Mouse (Mus musculus) neural tube, embryonic 15.5 days (tissue): ENCODE data around the gene Nap1l4. TPM values are rescaled to one million over a fixed set of nuclear protein-coding genes. Genes with fewer than 3 reads are reported as not detected.

Experiments used
- ATAC-seq: fragments of 200-750 bp; cut with Nextera tagmentation; 2 replicates; pipeline ENCODE4 v1.8.0; 2017; ENCODE audit warnings: mild to moderate bottlenecking, moderate TSS enrichment, moderate library complexity; ENCODE audit not compliant: low FRiP score
- H3K27ac ChIP-seq: fragments of 300-500 bp; sonication (generic); replicated peaks from 2 replicates; pipeline ENCODE4 v1.5.1; 2015; ENCODE audit warnings: mild to moderate bottlenecking, inconsistent platforms
- H3K27me3 ChIP-seq: fragments of 300-500 bp; sonication (generic); replicated peaks from 2 replicates; pipeline ENCODE4 v1.6.1; 2015; ENCODE audit warnings: inconsistent platforms
- H3K36me3 ChIP-seq: fragments of 300-500 bp; sonication (generic); 2 replicates; pipeline ENCODE4 v1.6.1; 2015; ENCODE audit warnings: inconsistent platforms
- H3K4me1 ChIP-seq: fragments of 300-500 bp; sonication (generic); 2 replicates; pipeline ENCODE4 v1.6.1; 2015; ENCODE audit warnings: inconsistent platforms
- H3K4me2 ChIP-seq: fragments of 300-500 bp; sonication (generic); 2 replicates; pipeline ENCODE4 v1.6.1; 2015; ENCODE audit warnings: inconsistent platforms, mild to moderate bottlenecking, moderate library complexity
- H3K4me3 ChIP-seq: fragments of 300-500 bp; sonication (generic); replicated peaks from 2 replicates; pipeline ENCODE4 v1.5.1; 2015; ENCODE audit warnings: mild to moderate bottlenecking, inconsistent platforms
- H3K9ac ChIP-seq: fragments of 300-500 bp; sonication (generic); replicated peaks from 2 replicates; pipeline ENCODE4 v1.6.1; 2015; ENCODE audit warnings: mild to moderate bottlenecking, inconsistent platforms
- H3K9me3 ChIP-seq: fragments of 300-500 bp; sonication (generic); replicated peaks from 2 replicates; pipeline ENCODE4 v1.6.1; 2016; ENCODE audit warnings: inconsistent platforms
- WGBS: fragments of 180-500 bp; shearing (Covaris S2); methylation state at CpG from one replicate; pipeline ENCODE4 v1.1.7; 2015; ENCODE audit warnings: mixed read lengths; 5-methylcytosine and 5-hydroxymethylcytosine counted together
- polyA plus RNA-seq: library from polyadenylated mRNA; unstranded; fragments of >200 nt; fragmentation: Nextera tagmentation; extraction: Ambion mirVana; gene quantifications from 2 replicates; pipeline ENCODE4 v1.2.1, GENCODE M21; 2015

Gene Nap1l4
- polyA plus RNA-seq, 1 experiment from 2014 or later, result 299 TPM

DNA sequence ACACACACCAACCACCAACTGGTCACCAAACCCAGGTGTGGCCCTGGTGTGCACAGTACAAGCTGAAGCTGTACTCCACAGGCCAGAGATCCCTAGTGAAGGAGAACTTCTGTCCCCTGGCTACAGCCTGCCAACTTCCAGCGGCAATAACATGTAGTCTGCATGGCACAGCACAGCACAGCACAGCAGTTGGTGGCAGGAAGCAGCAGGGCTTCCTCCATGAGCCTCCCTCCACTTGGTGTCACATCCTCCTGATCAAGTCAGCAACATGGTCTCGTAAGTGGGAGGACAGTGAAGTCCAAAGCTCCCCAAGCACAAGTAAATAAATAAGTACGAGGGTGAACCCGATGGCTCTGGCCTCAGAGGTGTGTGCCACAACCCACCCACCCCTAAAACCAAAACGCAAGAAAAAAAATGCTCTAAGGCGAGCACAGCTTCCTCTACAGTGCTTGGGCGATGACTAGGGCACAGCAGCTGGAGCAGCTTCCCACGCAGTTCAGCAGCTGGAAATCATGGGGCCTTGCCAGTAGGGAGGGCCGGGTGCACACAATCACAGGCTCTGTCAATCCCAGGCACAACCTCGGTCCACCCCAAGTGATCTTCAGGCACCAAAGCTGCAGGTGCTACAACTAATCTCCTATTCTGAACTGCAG, 35.0 kb downstream of the Nap1l4 start:
- no peak overlapping the region for H3K9ac ChIP-seq
- no peaks in the 10 kb centered on the region for H3K27me3 ChIP-seq
- WGBS, result 95% methylated on average over 10 of the region's 10 CpGs
- ATAC-seq, result no peak
- no peak overlapping the region for H3K4me2 ChIP-seq
- no peak overlapping the region for H3K4me3 ChIP-seq
- H3K27ac ChIP-seq, result no peak overlapping the region
- H3K9me3 ChIP-seq, result no peaks in the 10 kb centered on the region
- H3K4me1 ChIP-seq, result no peaks in the 10 kb centered on the region
- H3K36me3 ChIP-seq, result peaks cover 70% of the 10 kb centered on the region

DNA sequence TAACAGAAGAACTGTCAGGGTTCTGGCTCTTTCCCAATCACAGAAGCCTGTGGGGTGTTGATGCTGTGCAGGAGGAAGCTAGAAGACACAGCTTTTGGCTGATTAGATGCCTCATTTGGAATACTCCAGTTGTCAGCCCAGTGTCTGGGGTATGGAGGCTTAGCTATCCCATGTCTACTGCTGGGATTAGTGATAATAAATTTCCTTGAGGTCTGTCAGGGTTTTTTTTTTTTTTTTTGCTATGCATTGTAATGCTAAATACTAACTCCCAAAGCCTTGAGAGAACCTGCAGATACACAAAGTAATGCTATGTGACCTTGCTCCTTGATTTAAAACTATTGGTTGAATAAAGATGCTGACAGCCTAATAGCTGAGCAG, 37.6 kb downstream of the Nap1l4 start:
- H3K9me3 ChIP-seq, result no peaks in the 10 kb centered on the region
- no peak overlapping the region for H3K27ac ChIP-seq
- H3K4me2 ChIP-seq, result no peak overlapping the region
- peaks cover 45% of the 10 kb centered on the region for H3K36me3 ChIP-seq
- no peaks in the 10 kb centered on the region for H3K4me1 ChIP-seq
- H3K4me3 ChIP-seq, result no peak overlapping the region
- ATAC-seq, result no peak
- H3K27me3 ChIP-seq, result 0 out of 2 replicates have a peak, but pooled peaks cover 2% of the 10 kb centered on the region
- no peak overlapping the region for H3K9ac ChIP-seq

DNA sequence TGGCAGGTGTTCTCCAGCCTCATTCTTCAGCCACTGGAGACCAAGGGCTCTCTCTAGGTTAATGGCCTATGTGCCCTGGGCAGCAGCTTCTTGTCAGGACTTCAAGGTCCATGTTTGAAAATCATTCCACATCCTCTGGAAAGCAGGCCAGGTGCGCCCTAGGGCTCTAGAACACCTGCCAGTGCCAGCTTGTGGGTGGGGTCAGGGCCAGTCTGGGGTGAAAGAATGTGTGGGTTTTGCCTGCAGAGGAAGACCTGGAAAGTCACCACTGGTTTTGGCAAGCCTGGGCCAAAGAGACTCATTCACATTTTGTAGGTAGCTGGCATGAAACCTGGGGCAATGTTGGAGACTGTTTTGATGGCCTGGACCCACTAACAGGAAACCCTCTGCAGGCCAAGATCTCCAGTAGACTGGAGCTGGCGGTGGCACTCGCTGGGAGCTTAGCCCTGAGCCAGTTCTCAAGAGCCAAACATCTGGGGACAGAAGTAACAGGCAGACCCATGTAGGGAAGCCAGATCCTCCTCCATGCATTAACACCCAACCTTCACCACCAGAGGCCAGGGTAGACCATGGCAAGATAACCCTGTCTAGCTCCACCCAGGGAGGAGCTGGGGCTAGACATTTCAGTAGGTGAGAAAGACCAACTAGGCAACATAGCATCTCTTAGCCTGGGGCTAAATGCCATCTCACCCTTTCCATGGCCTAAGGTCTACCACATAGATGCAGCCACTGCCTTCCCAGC, 38.1 kb downstream of the Nap1l4 start:
- Histone ChIP-seq H3K9ac (no peak overlapping the region), H3K36me3 (peaks cover 40% of the 10 kb centered on the region), H3K27ac (no peak overlapping the region), H3K27me3 (0 out of 2 replicates have a peak, but pooled peaks cover 2% of the 10 kb centered on the region), H3K4me2 (no peak overlapping the region), H3K4me1 (no peaks in the 10 kb centered on the region), H3K4me3 (no peak overlapping the region), H3K9me3 (no peaks in the 10 kb centered on the region)
- ATAC-seq, result no peak
- WGBS, result 92% methylated on average over 3 of the region's 3 CpGs

DNA sequence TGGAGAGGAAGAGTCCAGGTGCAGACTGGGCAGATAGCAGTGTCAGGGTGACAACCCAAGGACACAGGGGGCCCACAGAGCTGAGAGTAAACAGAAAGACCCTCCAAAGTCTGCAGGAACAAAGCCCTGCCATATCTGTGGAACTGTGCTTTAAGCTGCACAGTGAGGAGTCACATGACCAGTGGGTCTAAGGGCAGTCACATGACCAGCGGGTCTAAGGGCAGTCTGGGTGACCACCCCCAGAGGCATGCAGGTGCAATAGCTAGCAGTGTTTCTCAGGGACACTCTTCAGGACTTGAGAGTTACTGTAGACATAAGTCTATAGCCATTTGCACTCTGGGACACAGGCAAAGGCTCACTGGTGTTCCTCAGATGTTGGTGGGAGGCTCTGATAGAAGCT, 39.3 kb downstream of the Nap1l4 start:
- Histone ChIP-seq H3K9ac (no peak overlapping the region), H3K27me3 (peaks cover 9% of the 10 kb centered on the region), H3K9me3 (no peaks in the 10 kb centered on the region), H3K4me1 (no peaks in the 10 kb centered on the region), H3K4me2 (no peak overlapping the region), H3K36me3 (peaks cover 28% of the 10 kb centered on the region), H3K27ac (no peak overlapping the region), H3K4me3 (no peak overlapping the region)
- ATAC-seq, result no peak
- WGBS, result 79% methylated on average over 1 of the region's 1 CpGs

DNA sequence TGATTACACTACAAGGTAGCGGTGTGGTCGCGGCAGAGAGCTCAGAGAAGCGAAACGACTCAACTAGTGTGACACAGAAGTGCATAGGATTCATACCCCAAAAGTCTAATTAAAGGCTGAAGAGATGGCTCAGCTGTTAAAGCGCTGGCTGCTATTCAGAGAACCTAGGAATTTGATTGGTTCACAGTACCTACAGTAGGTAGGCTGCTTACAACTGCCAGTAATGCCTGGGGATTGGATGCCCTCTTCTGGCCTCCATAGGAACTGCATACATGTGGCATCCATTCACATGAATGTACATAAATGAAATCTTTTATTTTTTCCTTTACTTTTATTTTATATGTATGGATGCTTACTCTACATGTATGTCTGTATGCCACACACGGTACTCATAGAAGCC, 42.2 kb downstream of the Nap1l4 start:
- Histone ChIP-seq H3K4me1 (peaks cover 12% of the 10 kb centered on the region), H3K4me2 (no peak overlapping the region), H3K36me3 (0 out of 2 replicates have a peak, but pooled peaks cover 3% of the 10 kb centered on the region), H3K27me3 (peaks cover 35% of the 10 kb centered on the region), H3K9me3 (no peaks in the 10 kb centered on the region), H3K4me3 (no peak overlapping the region), H3K27ac (no peak overlapping the region), H3K9ac (no peak overlapping the region)
- WGBS, result 26% methylated on average over 7 of the region's 7 CpGs
- ATAC-seq, result no peak

DNA sequence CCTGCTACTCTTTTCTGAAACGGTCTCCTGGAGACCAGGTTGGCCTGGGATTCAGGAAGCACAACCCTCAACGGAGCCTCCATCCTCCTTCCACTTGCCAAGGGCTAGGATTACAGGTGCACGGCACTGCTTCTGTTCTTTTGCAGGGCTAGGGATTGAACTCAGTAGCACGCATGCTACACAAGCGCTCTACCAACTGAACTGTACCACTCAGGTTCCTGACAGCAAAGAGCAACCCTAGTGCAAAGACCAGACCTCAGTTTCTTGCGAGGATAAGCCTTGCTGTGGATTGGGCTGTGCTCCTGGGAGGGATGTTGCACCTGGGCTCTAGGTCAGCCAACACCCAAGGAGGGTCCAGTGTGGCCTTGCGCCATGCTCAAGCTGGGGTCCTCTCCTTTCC, 42.6 kb downstream of the Nap1l4 start:
- 74% methylated on average over 7 of the region's 7 CpGs for whole genome bisulfite sequencing
- no peak overlapping the region for H3K4me3 ChIP-seq
- no peak for ATAC-seq
- H3K27ac ChIP-seq, result no peak overlapping the region
- H3K9me3 ChIP-seq, result no peaks in the 10 kb centered on the region
- H3K4me2 ChIP-seq, result no peak overlapping the region
- H3K9ac ChIP-seq, result no peak overlapping the region
- H3K36me3 ChIP-seq, result 0 out of 2 replicates have a peak, but pooled peaks cover 3% of the 10 kb centered on the region
- peaks cover 39% of the 10 kb centered on the region for H3K27me3 ChIP-seq
- H3K4me1 ChIP-seq, result peaks cover 16% of the 10 kb centered on the region

DNA sequence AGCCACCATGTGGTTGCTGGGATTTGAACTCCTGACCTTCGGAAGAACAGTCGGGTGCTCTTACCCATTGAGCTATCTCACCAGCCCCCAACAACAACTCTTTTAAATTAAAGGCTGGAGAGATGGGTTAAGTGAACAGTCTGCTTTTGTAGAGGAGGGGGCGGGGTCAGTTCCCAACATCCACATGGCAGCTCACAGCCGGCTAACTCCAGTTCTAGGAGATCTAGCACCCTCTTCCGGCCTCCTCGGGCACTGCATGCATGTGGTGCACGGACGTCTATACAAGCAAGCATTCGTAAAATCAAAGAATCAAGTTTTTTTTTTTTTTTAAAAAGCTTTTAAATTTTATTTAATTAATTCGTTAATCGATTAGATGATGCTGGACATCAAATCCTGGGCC, 43.1 kb downstream of the Nap1l4 start:
- no peak for ATAC-seq
- Histone ChIP-seq H3K4me3 (no peak overlapping the region), H3K27me3 (peaks cover 44% of the 10 kb centered on the region), H3K36me3 (0 out of 2 replicates have a peak, but pooled peaks cover 3% of the 10 kb centered on the region), H3K4me1 (peaks cover 20% of the 10 kb centered on the region), H3K4me2 (no peak overlapping the region), H3K9ac (no peak overlapping the region), H3K9me3 (no peaks in the 10 kb centered on the region), H3K27ac (no peak overlapping the region)
- WGBS, result 35% methylated on average over 11 of the region's 11 CpGs

DNA sequence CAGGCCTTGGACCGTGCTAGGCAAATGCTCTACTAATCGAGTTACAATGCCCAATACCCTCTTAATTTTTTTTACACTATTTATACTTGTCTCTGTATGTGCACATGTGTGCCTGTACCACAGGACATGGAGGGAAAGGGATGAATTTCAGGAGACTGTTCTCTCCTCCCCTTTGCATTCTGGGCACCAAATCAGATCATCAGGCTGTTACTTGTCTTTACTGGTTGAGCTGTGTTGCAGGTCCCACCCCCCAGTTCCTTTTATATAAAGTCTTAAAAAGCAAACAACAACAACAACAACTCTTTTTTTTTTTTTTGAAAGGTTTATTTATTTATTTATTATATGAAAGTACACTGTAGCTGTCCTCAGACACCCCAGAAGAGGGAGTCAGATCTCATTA, 43.5 kb downstream of the Nap1l4 start:
- ATAC-seq, result no peak
- Histone ChIP-seq H3K4me2 (no peak overlapping the region), H3K9ac (no peak overlapping the region), H3K36me3 (0 out of 2 replicates have a peak, but pooled peaks cover 2% of the 10 kb centered on the region), H3K9me3 (no peaks in the 10 kb centered on the region), H3K4me1 (peaks cover 20% of the 10 kb centered on the region), H3K27ac (no peak overlapping the region), H3K27me3 (peaks cover 48% of the 10 kb centered on the region), H3K4me3 (no peak overlapping the region)
- 88% methylated on average over 2 of the region's 2 CpGs for WGBS

DNA sequence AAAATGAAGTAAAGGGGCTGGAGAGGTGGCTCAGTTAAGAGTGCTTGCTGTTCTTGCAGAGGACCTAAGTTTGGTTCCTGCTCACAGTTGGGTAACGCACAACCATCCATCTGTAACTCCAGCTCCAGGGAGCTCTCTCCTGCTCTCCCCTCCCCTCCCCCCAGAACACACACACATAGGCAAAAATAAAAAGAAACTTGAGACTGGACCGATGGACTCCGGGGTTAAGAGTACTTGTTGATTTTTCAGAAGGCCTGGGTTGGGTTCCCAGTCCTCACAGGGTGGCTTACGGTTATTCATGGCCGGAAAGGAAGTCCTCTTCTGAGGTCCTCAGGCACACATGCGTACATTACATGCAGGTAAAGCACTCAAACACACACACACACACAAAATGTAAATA, 45.0 kb downstream of the Nap1l4 start:
- WGBS, result 84% methylated on average over 6 of the region's 6 CpGs
- H3K36me3 ChIP-seq, result no peaks in the 10 kb centered on the region
- ATAC-seq, result no peak
- no peaks in the 10 kb centered on the region for H3K9me3 ChIP-seq
- no peak overlapping the region for H3K4me3 ChIP-seq
- no peak overlapping the region for H3K4me2 ChIP-seq
- H3K27ac ChIP-seq, result no peak overlapping the region
- H3K27me3 ChIP-seq, result peaks cover 60% of the 10 kb centered on the region
- no peak overlapping the region for H3K9ac ChIP-seq
- peaks cover 20% of the 10 kb centered on the region for H3K4me1 ChIP-seq

DNA sequence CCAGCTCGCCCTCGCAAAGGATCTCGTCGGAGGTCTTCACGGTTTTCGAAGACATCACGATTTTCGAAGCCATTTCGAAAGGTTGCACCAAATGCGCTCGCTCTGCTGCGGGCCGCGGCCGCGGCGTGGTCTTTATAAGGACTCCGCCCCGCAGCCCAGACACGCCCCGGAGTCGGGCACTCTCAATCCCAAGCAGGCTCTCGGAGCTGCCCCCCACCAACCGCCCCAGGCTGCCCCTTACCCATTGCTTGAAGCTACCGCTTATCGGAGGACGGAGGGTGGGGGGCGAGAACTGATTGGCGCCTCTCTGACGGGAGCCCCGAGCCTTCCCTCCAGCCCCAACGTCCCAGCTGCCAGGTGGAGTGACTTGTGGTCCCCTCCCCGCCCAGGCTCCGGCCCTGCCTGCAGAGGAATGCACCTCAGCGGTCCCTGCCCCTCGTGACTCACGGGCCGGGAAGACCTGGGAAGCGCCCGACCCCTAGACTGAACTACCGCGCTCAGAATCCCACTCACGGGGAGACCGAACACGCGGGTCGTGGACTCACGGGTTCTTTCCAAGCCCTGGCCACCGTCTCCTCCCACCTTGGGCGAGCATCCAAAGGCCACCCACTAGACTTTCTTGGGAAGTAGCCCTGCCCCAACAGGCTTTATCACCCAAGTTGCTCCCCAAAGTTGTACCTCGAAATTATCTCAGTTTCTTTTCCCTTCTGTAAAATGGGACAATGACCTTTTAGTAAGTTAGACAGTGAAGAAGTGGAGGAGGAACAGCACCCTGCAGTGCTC, 46.3 kb downstream of the Nap1l4 start, which contains the start of gene Phlda2:
Gene Phlda2 (minus strand): TSS at position 733 of the 783 bp plus-strand sequence.
- WGBS, result 7% methylated on average over 51 of the region's 51 CpGs

DNA sequence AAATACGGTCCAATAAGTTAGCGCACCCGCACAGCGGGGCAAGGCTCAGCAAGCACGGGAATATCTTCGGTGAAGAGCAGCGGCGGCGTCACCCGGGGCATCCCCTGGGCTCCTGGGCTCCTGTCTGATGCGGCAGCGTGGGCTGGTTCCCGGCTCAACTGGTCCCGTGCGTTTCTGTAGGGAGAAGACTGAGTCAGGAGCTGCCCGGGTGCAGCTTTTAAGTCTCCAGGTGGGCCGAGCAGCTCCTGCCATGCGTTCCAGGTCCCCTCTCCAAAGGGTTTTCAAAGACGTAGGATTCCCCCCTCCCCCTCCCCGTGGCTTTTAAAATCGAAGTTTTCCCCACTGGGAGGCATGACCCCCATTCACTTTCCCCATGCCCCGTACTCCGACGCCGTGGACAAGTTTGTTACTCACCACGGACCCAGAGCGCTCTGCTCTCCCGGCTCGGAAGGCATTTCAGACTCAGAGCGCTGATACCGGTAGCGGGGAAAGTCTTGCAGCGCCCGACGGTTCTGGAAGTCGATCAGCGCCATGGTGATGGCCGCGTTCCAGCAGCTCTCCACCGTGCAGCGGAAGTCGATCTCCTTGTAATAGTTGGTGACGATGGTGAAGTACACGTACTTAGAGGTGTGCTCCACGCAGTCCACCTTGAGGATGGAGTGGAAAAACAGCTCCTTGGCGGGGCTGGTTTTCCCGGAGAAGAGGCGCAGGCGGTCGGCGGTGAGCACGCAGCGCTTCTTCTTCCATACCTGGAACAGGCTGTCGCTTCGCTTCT, 47.1 kb downstream of the Nap1l4 start:
- no peaks in the 10 kb centered on the region for H3K9me3 ChIP-seq
- H3K4me2 ChIP-seq, result peak overlapping the region; percentile 74
- H3K36me3 ChIP-seq, result no peaks in the 10 kb centered on the region
- peaks cover 20% of the 10 kb centered on the region for H3K4me1 ChIP-seq
- WGBS, result 2% methylated on average over 55 of the region's 55 CpGs
- peak overlapping the region; percentile 42 for H3K4me3 ChIP-seq
- peak; percentile 46; the same call in 1 of the 2 replicates for ATAC-seq
- peak overlapping the region; percentile 1; the same call in 1 of the 2 replicates for H3K9ac ChIP-seq
- H3K27me3 ChIP-seq, result peaks cover 58% of the 10 kb centered on the region
- no peak overlapping the region for H3K27ac ChIP-seq

More for the DNA sequence above, 46.3 kb downstream of the Nap1l4 start, which contains the start of gene Phlda2:
- no peak for ATAC-seq
- Histone ChIP-seq H3K4me1 (peaks cover 20% of the 10 kb centered on the region), H3K4me3 (peak within 1 kb of the TSS; percentile 42), H3K27ac (no peak within 1 kb of the TSS), H3K27me3 (peaks cover 58% of the 10 kb centered on the region), H3K36me3 (no peaks in the 10 kb centered on the region), H3K4me2 (peak within 1 kb of the TSS; percentile 74), H3K9me3 (no peaks in the 10 kb centered on the region), H3K9ac (peak within 1 kb of the TSS; percentile 1; the same call in 1 of the 2 replicates)
